Mouse (Mus musculus) bone marrow macrophage, adult 2 months (primary cell): ENCODE measurements around the gene Srek1ip1. TPM values are rescaled to one million over a fixed set of nuclear protein-coding genes. Genes with fewer than 3 reads are reported as not detected.

Experiments
- H3K27ac ChIP-seq: 2 replicates; pipeline ENCODE4 v1.5.1; 2012; ENCODE audit warnings: low read depth, low read length; ENCODE audit not compliant: insufficient read depth
- H3K4me1 ChIP-seq: 2 replicates; pipeline ENCODE4 v1.6.1; 2012; ENCODE audit warnings: low read length; ENCODE audit not compliant: control insufficient read depth, insufficient read depth
- H3K4me3 ChIP-seq: 2 replicates; pipeline ENCODE4 v1.5.1; 2012; ENCODE audit warnings: mild to moderate bottlenecking, low read length, moderate library complexity; ENCODE audit not compliant: insufficient read depth
- CTCF ChIP-seq: IDR thresholded peaks from 2 replicates; pipeline ENCODE4 v1.5.1; 2012; ENCODE audit warnings: low read depth, mild to moderate bottlenecking, low read length, moderate library complexity
- POLR2A ChIP-seq: IDR thresholded peaks from 2 replicates; pipeline ENCODE4 v1.6.1; 2012; ENCODE audit warnings: mild to moderate bottlenecking, low read depth, low read length, borderline replicate concordance
- polyA plus RNA-seq: library from polyadenylated mRNA; stranded (reverse); fragments of >200 nt; gene quantifications from 2 replicates; pipeline ENCODE4 v1.2.4, GENCODE M21; 2012; ENCODE audit not compliant: missing spikeins, insufficient read depth, insufficient read length

The Srek1ip1 gene
- polyA plus RNA-seq, 1 experiment = 30.0 TPM

DNA sequence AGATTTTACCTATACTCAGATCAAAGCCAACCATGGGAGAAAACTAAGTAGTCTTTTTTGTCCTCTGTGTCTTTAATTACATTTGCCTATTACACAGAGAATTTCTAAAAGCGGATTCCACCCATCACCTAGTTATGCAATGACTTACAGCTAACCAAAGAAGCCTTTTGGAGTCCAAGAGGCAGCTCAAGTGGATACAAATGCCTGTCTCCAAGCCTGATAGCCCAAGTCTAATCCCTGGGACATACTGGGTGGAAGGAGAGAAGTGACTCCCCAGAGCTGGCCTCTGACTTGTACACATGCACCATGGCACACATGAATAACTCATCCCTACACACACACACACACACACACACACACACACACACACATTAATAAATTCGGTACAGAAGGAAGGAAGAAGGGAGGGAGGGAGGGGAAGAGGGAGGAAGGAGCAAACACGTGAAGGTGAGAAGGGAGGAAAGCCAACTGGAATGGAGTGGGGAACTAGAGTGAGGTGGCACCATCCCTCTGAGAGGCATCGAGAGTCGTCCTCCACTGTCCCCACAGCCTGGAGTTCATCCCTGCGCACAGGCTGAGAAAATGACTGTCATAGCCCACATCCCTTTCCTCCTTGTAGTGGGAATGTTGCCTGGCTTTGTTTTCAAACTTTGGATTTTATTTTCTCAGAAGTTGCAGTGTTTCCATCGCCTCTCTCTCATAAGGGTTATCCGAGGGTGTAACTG, 94.2 kb downstream of the Srek1ip1 start:
- no peaks in the 10 kb centered on the region for H3K4me1 ChIP-seq
- no peak overlapping the region for H3K27ac ChIP-seq
- H3K4me3 ChIP-seq = no peak overlapping the region
- TF ChIP-seq CTCF (no peak), POLR2A (no peak)

Other genes with a start within 250 kb of the Srek1ip1 start
- 15.6 and 15.9 TPM in 2 replicates for gene Cwc27, start 24.7 kb downstream of the Srek1ip1 start, polyA plus RNA-seq
- not detected in 2 replicates for gene Shisal2b, start 71.4 kb downstream of the Srek1ip1 start, polyA plus RNA-seq